In genomic region chr1:165768894-165769512, GRCm38 (mm10) we compare ENCODE assay signal across 13 mouse cellular contexts. TPM values are rescaled to one million over a fixed set of nuclear protein-coding genes. Genes with fewer than 3 reads are reported as not detected.
DNase-seq lines count a peak whose midpoint lies in the region; ATAC-seq and TF ChIP-seq lines count a peak whose summit lies in the region.
"Had no signal": no experiment of that assay in that cellular context is flagged by ENCODE, and none has a peak within 500 bp of the region (broad histone marks: within the 10 kb centered on the region; RNA-seq: fewer than 3 reads in every experiment).

No protein-coding gene starts in this region.

- TF ChIP-seq POLR2A in spleen, adult 2 months (IDR thresholded peaks at IDR 0.05; ENCODE audit: low read depth, low read length) = no peak

- 0 out of 2 replicates have a peak, but pooled peaks have one; percentile 13 for ATAC-seq in common myeloid progenitor, adult 5-6 weeks (replicated peaks; ENCODE audit: low read depth, poor library complexity, severe bottlenecking)
- no peak for ATAC-seq in CD4-positive, CD25-positive, alpha-beta regulatory T cell, adult 4 months

- H3K27me3 ChIP-seq in spleen, adult 2 months (ENCODE audit: control insufficient read depth, insufficient read depth, low read length) = no peaks in the 10 kb centered on the region
- H3K27me3 ChIP-seq: embryonic facial prominence, embryonic 15.5 days had no signal

- peaks cover under 1% of the 10 kb centered on the region; the same call in 1 of the 2 replicates for H3K36me3 ChIP-seq in spleen, adult 2 months (ENCODE audit: control insufficient read depth, insufficient read depth, low read length)

- WGBS in spleen, adult 2 months = 69% methylated on average over 9 of the region's 9 CpGs

- TF ChIP-seq CTCF in spleen, adult 2 months (IDR thresholded peaks at IDR 0.05; ENCODE audit: extremely low read depth, insufficient read depth, insufficient read length, insufficient replicate concordance) = no peak

- no peak for DNase-seq in spleen, adult 2 months (ENCODE audit: low read depth in 1 of 2, low spot score in 2 of 2)
- DNase-seq in spleen, adult 18-20 months = no peak
- peak; percentile 40 for DNase-seq in lung, postnatal 10 days
- no peak for DNase-seq in ovary, postnatal 10 days (ENCODE audit: low spot score)
- no peak for DNase-seq in frontal cortex, postnatal 25 days (ENCODE audit: low spot score in 2 of 2)
- DNase-seq: adrenal gland, postnatal 36 days; cerebellum, postnatal 14 days; heart, postnatal 4 days had no signal

- peak overlapping the region; percentile 34; the same call in 1 of the 2 replicates for H3K27ac ChIP-seq in spleen, adult 2 months (ENCODE audit: insufficient read depth, low read length)
- H3K27ac ChIP-seq: embryonic facial prominence, embryonic 15.5 days; limb, embryonic 15.5 days had no signal

- H3K4me1 ChIP-seq in spleen, adult 2 months (ENCODE audit: control insufficient read depth, insufficient read depth, insufficient read length) = peaks cover 2% of the 10 kb centered on the region; the same call in 1 of the 2 replicates

- no peak overlapping the region for H3K4me3 ChIP-seq in spleen, adult 2 months (ENCODE audit: extremely low read depth, insufficient read depth, insufficient read length)
- H3K4me3 ChIP-seq: embryonic facial prominence, embryonic 15.5 days; limb, embryonic 15.5 days had no signal

RNA-seq across cellular contexts. Expression of gene Creg1, which starts 5.5 kb away (rescaled TPM):
- 89.4 and 101 TPM in 2 replicates for polyA plus RNA-seq in spleen, adult 2 months (2012; rRNA removed)
- total RNA-seq in common myeloid progenitor, adult 5-6 weeks (2017) = 142 and 144 TPM in 2 replicates
- 10 to 100 TPM; 17.4 to 25.9 TPM for polyA plus RNA-seq in CD4-positive, CD25-positive, alpha-beta regulatory T cell, adult 4 months (2017; shearing (Covaris generic))

RNA-seq across cellular contexts. Expression of gene Cd247, which starts 19.5 kb away (rescaled TPM):
- polyA plus RNA-seq in spleen, adult 2 months (2012; rRNA removed) = 38.9 and 49.1 TPM in 2 replicates
- total RNA-seq in common myeloid progenitor, adult 5-6 weeks (2017) = 1.2 and 1.9 TPM in 2 replicates
- 100 to 1,000 TPM; 443 to 540 TPM for polyA plus RNA-seq in CD4-positive, CD25-positive, alpha-beta regulatory T cell, adult 4 months (2017; shearing (Covaris generic))
- total RNA-seq: layer of hippocampus, postnatal 25 days had no signal

RNA-seq across cellular contexts. Expression of gene Rcsd1, which starts 59.4 kb away (rescaled TPM):
- 68.3 and 73.9 TPM in 2 replicates for polyA plus RNA-seq in spleen, adult 2 months (2012; rRNA removed)
- total RNA-seq in common myeloid progenitor, adult 5-6 weeks (2017) = 83.0 and 83.6 TPM in 2 replicates
- polyA plus RNA-seq in CD4-positive, CD25-positive, alpha-beta regulatory T cell, adult 4 months (2017; shearing (Covaris generic)) = 100 to 1,000 TPM; 114 to 159 TPM
